Mouse (Mus musculus): ENCODE data around the gene Gosr2. TPM values are rescaled to one million over a fixed set of nuclear protein-coding genes. Genes with fewer than 3 reads are reported as not detected.

Gene Gosr2
- total RNA-seq, 4 experiments from 2014 or later = 63.0 to 64.3 (median 64.0) TPM

GRCm38 (mm10) chr11:103691036-103691435, 6.7 kb downstream of the Gosr2 start:
- DNase-seq (ENCODE audit: low spot score in 2 of 2) = no peak

- no peak for DNase-seq (ENCODE audit: low spot score in 2 of 2)
Measured at GRCm38 (mm10) chr11:103688980-103689378, 8.7 kb downstream of the Gosr2 start.

GRCm38 (mm10) chr11:103688271-103688979, 9.3 kb downstream of the Gosr2 start:
- DNase-seq (ENCODE audit: low spot score in 2 of 2) = no peak

GRCm38 (mm10) chr11:103686706-103687105, 11.0 kb downstream of the Gosr2 start:
- no peak for DNase-seq (ENCODE audit: low spot score in 2 of 2)

- DNase-seq (ENCODE audit: low spot score in 2 of 2) = peak; percentile 52 to 70
Measured at GRCm38 (mm10) chr11:103685261-103685736, 12.4 kb downstream of the Gosr2 start.

GRCm38 (mm10) chr11:103683667-103684334, 13.9 kb downstream of the Gosr2 start:
- DNase-seq (ENCODE audit: low spot score in 2 of 2) = no peak

GRCm38 (mm10) chr11:103677042-103677441, 20.7 kb downstream of the Gosr2 start:
- peak in 1 of 2 experiments; percentile 44 for DNase-seq (ENCODE audit: low spot score in 2 of 2)

- peak; percentile 67 to 84 for DNase-seq (ENCODE audit: low spot score in 2 of 2)
Measured at GRCm38 (mm10) chr11:103675556-103675955, 22.1 kb downstream of the Gosr2 start.

GRCm38 (mm10) chr11:103666907-103667426, 30.7 kb downstream of the Gosr2 start:
- DNase-seq (ENCODE audit: low spot score in 2 of 2) = no peak

GRCm38 (mm10) chr11:103666181-103666906, 31.4 kb downstream of the Gosr2 start:
- DNase-seq (ENCODE audit: low spot score in 2 of 2) = peak; percentile 85 to 86

- no peak for DNase-seq (ENCODE audit: low spot score in 2 of 2)
Measured at GRCm38 (mm10) chr11:103665695-103666094, 32.0 kb downstream of the Gosr2 start.

- DNase-seq (ENCODE audit: low spot score in 2 of 2) = no peak
Measured at GRCm38 (mm10) chr11:103663119-103663518, 34.6 kb downstream of the Gosr2 start.

GRCm38 (mm10) chr11:103662546-103662945, 35.2 kb downstream of the Gosr2 start:
- peak; percentile 67 to 77 for DNase-seq (ENCODE audit: low spot score in 2 of 2)

- DNase-seq (ENCODE audit: low spot score in 2 of 2) = peak in 1 of 2 experiments; percentile 67
Measured at GRCm38 (mm10) chr11:103661863-103662262, 35.8 kb downstream of the Gosr2 start.

- no peak for DNase-seq (ENCODE audit: low spot score in 2 of 2)
Measured at GRCm38 (mm10) chr11:103658189-103658588, 39.5 kb downstream of the Gosr2 start.

GRCm38 (mm10) chr11:103656520-103656919, 41.2 kb downstream of the Gosr2 start:
- DNase-seq (ENCODE audit: low spot score in 2 of 2) = no peak

- peak in 1 of 2 experiments; percentile 38 for DNase-seq (ENCODE audit: low spot score in 2 of 2)
Measured at GRCm38 (mm10) chr11:103653359-103653965, 44.2 kb downstream of the Gosr2 start.

- DNase-seq (ENCODE audit: low spot score in 2 of 2) = peak in 1 of 2 experiments; percentile 51
Measured at GRCm38 (mm10) chr11:103651426-103651825, 46.3 kb downstream of the Gosr2 start.

- DNase-seq (ENCODE audit: low spot score in 2 of 2) = no peak
Measured at GRCm38 (mm10) chr11:103649983-103650493, 47.7 kb downstream of the Gosr2 start.

- DNase-seq (ENCODE audit: low spot score in 2 of 2) = peak; percentile 81 to 86
Measured at GRCm38 (mm10) chr11:103649301-103649982, 48.3 kb downstream of the Gosr2 start, which contains the start of gene Rprml. TSS of gene Rprml (plus strand) at chr11:103649570.

Data from layer of hippocampus, adult 8-10 months (tissue).